Mouse (Mus musculus): Measurements from ENCODE around the gene Olfr320.
"Not testable (repeated sequence)": the region's sequence is repeated elsewhere in the genome, so short reads cannot be mapped to it uniquely, and the experiment has no call there.

Gene Olfr320

DNA sequence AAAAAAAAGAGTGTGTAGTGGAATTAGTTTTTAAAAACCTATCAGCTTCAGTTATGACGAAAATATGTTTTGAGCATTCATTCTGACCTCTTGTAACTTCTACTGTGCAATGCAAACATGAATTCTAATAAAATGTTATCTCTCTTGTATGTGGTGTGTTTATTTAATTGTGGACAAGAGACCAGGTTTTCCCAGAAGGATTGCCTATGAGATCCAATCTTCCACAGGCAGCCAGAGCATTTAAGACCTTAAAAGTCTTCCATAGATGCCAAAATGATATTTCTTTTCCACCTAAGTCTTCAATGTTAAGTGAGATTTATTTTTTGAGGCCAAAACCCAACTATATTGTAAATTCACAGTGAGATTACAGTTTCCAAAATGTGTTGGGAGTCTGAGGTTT, at the start of gene Olfr320:
Olfr320 (plus strand) TSS at position 301 of the 400 bp plus-strand sequence.
- DNase-seq (ENCODE audit: low spot score), result no peak

DNA sequence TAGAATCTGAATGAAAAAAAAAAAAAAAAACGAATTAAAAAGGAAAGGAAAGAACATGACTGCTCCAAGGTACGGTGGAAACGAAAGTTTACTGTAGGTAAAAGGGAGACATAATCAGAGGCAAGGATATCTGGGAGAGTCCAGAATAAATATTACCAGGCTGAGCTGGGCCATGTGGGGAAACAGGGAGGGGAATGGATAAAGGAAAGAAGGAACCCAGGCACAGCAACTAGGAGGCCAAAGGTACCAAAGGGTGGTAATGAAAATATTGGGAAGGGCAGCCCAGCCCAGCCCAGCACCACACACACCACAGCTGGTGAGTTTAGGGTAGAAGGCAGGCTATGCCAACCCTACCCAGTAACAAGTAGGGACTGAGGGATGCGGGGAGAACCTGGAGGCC, 46.0 kb upstream of the Olfr320 start:
- DNase-seq (ENCODE audit: low spot score), result no peak

DNA sequence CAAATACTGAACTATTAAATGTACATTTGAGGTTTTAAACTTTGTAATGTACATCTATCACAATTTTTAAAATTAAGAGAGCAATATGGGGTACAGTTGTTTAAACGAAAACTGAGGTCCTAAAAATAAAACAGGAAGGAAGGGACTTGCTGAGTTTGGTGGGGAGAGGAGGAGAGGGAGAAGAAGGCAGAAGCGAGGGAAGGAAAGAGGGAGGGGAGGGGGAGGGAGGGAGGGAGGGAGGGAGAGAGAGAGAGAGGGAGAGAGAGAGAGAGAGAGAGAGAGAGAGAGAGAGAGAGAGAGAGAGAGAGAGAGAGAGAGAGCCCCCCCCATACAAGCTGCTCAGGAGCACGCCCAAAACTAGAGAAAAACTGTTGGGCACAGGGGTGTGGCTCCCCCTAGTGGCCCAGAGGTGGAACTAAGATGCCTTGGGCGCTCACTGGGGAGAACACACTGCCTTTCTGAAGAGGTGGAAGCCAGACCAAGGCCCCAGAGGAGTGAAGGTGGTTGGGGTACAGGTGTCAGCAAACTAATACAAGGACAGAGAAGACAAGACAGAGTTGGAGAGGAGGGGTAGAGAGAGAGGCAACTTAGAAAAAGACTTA, 44.4 kb upstream of the Olfr320 start:
- DNase-seq (ENCODE audit: low spot score), result peak; percentile 45

DNA sequence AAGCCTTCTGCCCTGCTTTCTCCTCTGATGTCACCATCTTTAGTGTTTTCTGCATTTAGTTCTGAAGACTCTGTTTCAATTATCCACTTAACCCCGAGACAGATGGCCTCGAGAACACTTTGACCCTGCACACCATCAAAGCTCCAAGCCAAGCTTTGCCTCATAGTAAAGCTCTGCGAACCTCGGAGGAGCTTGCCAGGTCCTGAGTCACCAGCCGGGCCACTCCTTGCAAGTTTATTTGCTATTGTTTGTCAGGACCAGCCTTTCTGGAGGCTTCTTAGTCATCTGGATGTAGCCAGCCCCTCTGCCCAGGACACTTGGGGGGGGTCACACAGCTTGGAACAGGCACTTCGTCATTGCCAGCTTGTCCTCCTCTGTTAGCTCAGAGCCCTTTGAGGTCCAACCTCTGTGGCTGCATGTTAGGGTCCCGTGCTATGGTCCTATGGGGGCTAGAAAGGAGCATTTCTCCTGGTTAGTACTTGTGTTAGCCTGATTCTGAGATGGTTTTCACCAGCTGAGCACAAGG, 42.7 kb upstream of the Olfr320 start:
- DNase-seq (ENCODE audit: low spot score), result no peak

DNA sequence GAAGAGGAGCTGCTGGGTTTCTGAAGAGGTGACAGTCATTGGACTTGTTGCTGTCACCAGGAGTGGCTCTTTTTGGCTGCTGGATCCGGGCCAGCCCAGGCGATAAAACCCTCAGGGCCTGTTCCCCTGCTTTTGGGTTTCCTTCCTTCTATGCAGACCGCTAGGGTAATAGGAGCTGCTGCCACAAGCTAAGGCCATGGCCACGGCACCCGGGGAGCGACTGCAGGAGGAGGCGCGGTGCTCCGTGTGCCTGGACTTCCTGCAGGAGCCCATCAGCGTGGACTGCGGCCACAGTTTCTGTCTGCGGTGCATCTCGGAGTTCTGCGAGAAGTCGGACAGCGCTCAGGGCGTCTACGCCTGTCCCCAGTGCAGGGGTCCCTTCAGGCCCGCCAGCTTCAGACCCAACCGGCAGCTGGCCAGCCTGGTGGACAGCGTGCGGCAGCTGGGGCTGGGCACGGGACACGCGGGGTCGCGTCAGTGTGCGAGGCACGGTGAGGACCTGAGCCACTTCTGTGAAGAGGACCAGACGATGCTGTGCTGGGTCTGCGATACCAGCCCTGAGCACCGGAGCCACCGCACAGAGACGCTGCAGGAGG, 40.5 kb upstream of the Olfr320 start, which contains the start of gene Trim58:
Trim58 (plus strand) TSS at position 194 of the 596 bp plus-strand sequence.
- peak; percentile 72 for DNase-seq (ENCODE audit: low spot score)

DNA sequence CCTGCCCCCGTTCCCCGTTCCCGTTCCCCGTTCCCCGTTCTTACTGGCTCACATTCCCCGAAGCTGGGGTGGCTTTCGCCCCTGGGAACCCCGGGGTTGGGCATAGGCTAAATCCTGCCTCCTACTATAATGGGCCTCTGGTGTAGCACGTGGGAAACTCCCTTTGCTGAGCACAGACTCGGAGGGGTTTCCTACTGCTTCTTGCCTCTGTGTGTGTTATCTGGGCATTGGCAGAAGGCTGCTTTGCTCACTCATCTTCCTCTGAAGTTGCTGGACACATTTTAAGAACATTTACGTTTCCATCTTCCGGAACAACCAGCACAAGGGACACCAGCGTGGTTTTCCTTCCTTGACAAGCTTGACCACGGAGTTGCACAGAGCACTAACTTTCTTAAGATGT, 39.8 kb upstream of the Olfr320 start:
- peak; percentile 45 for DNase-seq (ENCODE audit: low spot score)

DNA sequence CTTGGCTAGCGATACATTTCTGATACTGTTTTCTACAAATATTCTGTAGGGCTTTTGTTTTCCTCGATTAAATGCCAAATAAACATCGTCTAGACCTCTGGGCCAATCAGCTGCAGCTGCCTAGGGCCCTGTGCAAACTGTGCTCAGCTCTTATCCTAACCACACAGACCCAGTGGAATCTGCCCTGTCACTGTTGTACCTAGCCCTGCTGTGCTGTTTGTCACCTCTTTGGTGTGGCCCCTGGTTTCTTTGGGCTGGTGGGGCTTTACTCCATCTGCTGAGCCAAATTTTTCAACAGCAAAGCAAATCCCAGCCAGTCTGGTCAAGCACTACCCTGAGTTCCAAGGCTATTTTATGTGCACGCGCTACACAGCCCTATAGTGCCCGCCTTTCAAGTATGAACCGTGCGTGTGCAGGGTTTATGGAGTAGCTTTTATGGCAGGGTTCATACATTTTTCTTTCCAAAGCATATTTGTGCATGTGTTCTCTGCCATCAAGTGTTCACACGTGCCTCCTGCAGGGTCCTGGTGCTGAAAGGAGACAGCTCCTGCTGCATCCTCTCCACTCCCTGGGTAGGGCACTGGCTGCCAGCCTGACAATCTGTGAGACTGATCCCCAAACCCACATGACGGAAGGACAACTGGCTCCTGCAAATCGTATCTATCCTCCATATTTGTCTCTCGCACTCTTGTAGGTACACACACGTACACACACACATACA, 39.1 kb upstream of the Olfr320 start:
- peak; percentile 77 for DNase-seq (ENCODE audit: low spot score)

DNA sequence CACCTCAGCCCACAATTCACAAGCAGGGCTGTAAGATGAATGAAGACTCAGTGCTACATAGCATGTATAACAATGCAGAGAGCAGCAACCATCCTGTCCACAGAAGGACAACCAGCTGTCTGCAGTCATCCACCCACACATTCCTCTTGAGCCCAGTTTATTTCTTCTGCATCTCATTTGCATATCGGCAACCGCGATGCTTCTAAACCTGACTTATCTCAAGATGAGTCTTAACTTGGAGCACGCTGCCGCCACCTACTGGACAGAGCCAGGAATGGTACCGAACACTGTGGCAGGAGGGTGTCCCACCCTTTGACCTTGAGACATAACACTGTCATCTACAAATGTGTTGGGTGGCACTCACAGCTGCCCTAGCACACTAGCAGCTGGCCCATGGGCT, 37.5 kb upstream of the Olfr320 start:
- DNase-seq (ENCODE audit: low spot score), result peak; percentile 74

DNA sequence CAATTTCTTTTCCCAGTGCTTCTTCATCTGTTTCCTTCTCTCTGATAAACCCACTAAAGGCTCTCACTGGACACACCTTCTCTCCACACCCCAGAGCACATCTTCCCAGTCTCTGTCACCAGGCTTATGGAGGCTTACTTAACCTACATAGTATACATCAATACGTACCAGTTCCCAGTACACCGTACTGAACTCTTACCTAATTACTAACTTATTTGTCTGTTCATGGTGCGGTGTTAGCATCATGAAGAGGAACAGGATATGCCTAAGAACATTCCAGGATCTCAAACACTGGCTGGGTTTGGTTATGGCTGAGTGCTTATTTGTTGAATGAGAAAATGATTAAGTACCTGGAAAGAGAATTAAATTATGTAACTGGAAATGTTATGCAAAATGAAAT, 25.7 kb upstream of the Olfr320 start:
- DNase-seq (ENCODE audit: low spot score), result no peak

DNA sequence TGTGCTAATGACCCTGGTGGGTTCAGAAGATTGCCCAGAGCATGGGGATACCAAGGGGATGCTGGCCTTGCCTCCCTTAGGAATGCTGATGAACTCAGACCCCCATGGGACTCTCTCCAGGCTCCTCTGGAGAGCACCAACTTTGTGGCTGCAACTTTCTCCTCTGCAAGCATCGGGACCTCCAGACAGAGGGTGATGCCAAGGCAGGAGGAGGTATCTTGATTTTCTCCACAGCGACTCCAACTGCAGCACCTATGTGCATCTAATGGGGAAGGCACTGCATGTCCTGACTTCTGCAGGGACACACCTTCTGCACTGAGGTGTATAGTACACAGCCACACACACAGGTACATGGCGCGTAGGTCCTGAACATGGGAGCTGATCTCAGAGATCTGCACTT, 22.3 kb upstream of the Olfr320 start, which contains the start of gene Olfr322:
Olfr322 (plus strand) TSS at position 187 of the 400 bp plus-strand sequence.
- DNase-seq (ENCODE audit: low spot score), result no peak

DNA sequence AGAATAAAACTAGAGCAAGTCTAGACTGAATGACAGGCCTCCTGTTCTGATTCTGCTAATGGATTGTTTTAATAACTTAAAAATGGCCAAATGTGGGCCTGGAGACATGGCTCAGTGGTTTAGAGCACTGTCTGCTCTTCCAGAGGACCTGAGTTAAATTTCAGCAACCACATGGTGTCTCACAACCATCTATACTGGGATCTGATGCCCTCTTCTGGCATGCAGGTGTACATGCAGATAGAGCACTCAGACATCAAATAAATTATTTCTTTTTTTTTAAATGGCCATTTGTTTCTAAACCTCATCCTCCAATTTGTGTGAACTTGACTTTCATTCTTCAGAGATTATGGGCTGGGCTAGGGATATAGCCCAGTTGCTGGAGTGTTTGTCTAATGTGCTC, 11.6 kb upstream of the Olfr320 start:
- DNase-seq (ENCODE audit: low spot score), result no peak

DNA sequence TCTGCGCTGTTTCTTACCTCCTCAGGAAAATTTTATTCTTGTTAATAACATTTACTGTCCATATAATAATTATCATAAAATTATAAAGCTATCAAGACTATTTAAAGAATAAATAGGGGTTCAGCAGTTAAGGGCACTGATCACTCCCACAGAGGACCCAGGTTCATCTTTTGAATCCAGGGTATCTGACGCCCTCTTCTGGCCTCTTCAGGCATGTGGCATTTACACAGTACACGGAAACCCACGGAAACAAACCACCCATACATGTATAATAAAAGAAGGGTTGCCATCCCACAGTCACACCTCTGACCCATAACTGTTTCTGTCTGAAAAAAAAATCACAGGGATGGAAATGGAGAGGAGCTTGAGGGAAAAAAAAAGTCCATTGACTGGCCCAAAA, 9.1 kb upstream of the Olfr320 start:
- no peak for DNase-seq (ENCODE audit: low spot score)

DNA sequence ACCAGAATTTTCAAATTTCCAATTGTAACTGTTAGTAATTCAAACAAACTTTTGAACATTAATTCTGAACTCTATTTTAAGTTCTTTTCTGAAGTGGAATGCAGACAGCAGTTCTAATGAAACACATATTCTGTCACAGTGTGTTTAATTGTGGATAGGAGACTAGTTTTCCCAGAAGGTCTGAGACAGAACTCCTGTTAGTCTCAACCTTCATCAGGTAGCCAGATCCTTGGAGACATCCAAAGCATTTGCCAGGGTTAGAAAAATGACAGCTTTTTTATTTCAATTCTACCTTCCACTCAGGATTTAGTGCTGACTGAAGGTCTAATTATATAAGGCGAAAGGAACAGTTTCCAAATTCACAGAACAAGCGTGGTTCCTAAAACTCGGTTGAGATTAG, 18.0 kb downstream of the Olfr320 start, which contains the start of gene Olfr319:
Olfr319 (plus strand) TSS at position 301 of the 400 bp plus-strand sequence.
- no peak for DNase-seq (ENCODE audit: low spot score)

DNA sequence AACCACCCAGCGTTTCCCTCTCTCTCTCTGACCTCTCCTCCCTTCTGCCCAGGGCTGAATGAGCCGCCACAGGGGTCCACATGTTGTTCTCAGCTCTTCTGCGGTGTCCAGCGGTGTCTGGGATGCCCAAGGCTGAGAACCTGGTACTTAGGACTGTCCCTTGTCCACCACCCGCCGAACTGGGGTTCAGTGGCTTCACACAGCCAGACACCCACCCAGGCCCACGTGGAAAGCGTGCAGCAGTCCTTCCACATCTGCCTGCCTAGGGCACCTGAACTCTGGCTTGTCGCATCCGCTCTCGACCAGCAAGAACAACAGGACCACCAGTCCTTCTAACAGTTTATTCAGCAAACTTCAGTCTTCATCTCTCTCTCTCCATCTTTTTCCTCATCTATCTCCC, 28.2 kb downstream of the Olfr320 start:
- DNase-seq (ENCODE audit: low spot score), result no peak

DNA sequence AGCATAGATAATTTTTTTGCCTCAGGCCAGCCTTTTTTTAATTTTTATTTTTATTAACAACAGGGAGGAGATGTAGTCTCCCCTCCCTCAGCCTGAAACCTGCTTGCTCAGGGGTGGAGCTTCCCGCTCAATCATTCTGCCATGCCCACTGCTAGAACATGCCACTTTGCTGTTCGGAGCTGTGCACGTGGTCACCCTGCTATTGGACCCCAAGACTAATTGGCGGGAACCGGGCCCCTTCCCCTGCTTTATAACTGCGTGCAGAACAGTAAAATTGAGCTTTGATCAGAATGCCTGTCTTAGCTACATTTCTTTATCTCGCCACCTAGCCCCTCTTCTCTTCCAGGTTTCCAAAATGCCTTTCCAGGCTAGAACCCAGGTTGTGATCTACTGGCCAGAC, 36.8 kb downstream of the Olfr320 start:
- not testable (repeated sequence) for DNase-seq (ENCODE audit: low spot score)

DNA sequence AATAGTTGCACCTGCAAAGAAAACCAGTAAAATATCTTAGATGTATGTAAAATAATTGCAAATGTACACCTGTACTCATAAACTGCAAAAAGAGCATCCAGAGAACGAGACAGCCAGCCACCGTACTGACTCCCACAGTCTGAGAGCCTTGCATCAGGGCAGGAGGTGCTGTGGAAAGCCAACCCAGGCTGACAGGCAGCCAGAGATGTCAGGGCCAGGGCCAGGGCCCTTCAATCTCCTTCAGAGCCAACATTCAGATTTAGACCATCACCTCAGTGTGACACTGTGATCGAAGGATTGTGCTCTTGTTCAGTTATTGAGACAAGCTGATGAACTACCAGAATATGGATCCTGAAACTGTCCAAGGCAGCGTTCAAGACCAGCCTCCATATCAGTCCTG, 38.8 kb downstream of the Olfr320 start:
- no peak for DNase-seq (ENCODE audit: low spot score)

DNA sequence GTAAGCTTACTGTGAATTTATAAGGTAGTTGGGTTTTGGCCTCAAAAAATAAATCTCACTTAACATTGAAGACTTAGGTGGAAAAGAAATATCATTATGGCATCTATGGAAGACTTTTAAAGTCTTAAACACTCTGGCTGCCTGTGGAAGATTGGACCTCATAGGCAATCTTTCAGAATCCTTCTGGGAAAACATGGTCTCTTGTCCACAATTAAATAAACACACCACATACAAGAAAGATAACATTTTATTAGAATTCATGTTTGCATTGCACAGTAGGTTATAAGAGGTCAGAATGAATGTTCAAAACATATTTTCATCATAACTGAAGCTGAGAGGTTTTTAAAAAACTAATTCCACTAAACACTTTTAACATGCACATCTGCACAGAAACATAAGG, 43.0 kb downstream of the Olfr320 start, which contains the start of gene Olfr318:
Olfr318 (minus strand) TSS at position 101 of the 400 bp plus-strand sequence.
- DNase-seq (ENCODE audit: low spot score), result no peak

DNA sequence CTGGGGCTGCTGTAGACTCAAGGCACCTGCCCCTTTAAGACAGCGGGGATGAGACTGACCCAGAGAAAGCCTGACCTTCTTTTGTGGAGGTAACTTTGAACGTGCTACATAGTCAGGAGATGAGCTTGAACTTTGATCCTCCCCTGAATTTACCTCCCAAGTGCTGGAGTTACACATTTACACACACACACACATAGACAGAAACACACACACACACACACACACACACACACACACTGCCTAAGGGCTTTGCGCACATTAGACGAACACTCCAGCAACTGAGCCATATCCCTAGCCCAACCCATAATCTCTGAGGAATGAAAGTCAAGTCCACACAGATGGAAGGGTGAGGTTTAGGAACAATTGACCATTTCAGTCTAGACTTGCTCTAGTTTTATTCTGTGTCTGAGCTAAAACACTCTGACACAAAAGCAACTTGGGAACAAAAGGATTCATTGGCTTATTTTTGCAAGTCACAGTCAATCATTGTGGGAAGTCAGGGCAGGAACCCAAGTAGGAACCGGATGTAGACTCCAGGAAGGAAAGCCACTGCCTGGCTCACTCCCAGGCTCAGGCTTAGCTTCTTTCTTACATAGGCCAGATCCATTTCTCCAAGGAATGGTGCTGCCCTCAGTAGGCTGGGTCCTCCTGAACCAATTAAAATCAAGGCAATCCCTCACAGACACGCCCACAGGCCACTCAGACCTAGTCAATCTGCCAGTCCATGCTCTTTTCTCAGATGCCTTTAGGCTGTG, 47.2 kb downstream of the Olfr320 start:
- DNase-seq (ENCODE audit: low spot score), result not testable (repeated sequence)

DNA sequence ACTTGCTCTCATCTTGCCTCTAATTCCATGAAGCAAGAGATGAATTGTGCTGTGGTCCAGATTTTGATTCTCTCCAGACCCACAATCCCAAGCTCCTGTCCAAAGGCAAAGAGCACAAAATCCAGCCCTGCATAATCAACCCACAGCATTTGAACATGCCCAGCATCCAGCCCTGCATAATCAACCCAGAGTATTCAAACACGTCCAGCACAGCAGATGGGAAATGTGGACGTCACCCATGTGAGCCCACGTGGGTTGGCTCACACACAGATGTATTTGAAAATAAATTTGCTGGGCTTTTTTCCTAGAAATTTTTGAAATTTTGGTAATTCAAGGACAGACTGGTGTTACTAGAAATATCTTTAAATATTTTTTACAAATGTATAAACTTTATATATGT, 52.5 kb downstream of the Olfr320 start:
- DNase-seq (ENCODE audit: low spot score), result no peak

Measured in spleen, adult 12 weeks (tissue).